Mouse (Mus musculus) heart, adult 2 months (tissue): ENCODE data around the gene Brip1.

ENCODE experiments used
- CTCF ChIP-seq: fragments of 200-600 bp; IDR thresholded peaks from 2 replicates; pipeline ENCODE4 v1.8.1; 2022; ENCODE audit warnings: antibody characterized with exemption, mild to moderate bottlenecking, moderate library complexity
- EP300 ChIP-seq: fragments of 200-500 bp; IDR thresholded peaks from 2 replicates; pipeline ENCODE4 v1.6.1; 2011; ENCODE audit warnings: low read depth, low read length, control low read depth; ENCODE audit not compliant: insufficient read depth
- POLR2A ChIP-seq: fragments of 200-500 bp; IDR thresholded peaks from 2 replicates; pipeline ENCODE4 v1.6.1; 2011; ENCODE audit warnings: mild to moderate bottlenecking, low read depth, low read length, control low read depth; ENCODE audit not compliant: insufficient read depth

DNA sequence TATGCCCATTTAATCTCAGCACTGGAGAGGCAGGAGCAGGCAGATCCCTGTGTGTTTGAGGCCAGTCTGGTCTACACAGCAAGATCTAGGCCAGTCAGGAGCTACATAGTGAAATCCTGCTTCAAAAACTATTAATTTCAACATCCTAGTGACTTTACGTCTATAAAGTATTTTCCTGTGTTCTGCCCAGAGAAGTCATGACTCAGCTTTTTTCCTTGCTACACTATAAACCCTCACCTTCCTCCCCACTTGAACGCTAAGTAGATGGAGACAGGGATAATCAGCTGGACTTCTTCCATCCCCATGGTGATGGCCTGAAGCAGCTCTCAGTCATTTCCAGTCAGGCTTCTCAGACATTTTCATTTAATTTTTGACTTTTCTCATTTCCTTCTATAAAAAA is 187.9 kb downstream of the Brip1 start:
- TF ChIP-seq CTCF (no peak), POLR2A (no peak), EP300 (no peak)
